Mouse (Mus musculus): ENCODE results near the gene Bdkrb1.

Bdkrb1 gene

DNA sequence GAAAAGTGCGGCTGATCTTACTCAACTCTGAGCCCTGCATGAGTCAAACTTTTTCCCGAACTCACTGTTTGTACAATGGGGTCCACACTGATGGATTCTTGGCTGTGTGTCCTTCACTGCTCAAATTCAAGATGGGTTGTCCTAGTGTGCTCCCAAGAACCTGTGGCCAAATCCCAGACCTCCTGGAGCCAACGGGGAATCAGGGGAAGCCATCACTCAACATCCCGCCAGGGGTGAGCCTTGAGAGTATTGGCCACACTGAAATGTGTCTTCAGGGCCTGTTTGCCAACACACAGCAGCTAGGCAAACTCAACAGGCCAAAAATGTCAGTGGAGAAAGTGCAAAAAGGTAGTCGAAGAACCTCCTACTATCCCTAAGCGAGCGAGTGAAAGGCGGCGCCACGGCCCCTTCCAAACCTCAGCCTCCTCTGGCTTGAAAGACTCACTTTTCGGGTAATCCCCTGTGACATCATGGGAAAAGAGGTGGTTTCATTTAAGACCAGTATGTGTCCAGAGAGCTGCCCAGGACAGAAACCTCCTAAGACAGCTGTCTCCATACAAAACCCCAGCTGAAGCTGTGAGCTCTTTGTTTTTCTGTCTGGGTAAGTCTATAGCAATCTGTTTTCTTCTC is at the start of gene Bdkrb1:
Bdkrb1 (plus strand) TSS at position 505 of the 630 bp plus-strand sequence.
- DNase-seq (ENCODE audit: low read depth): peak; percentile 90

DNA sequence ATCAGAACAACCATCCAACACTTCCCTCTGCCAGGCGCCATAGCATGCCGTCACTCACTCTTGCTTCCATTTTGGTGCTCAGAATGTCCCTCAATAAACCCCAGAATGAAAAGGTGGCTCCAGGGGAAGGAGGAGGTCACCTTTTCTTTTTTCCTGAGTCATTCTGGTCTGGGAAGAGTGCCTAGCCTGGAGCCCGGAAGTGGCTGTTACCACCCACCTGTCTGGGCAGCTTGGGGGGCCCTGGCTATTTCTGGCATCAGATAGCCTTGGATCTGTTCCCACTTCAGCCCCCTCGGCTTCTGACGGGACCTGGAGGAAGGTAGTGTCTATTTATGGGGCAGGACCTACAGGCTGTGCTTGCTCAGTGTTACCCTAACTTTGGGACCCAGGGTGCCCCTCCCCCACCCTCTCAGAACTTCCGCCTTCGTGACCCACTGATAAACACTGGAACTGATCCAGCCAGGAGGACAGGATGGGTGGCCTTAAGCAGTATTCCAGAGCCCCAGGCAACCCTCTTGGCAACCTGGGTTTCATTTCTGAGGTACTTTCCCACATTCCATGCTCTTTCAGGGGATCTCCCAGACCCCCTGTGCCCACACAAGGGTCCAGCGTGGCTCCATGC is 48.6 kb upstream of the Bdkrb1 start:
- no peak for DNase-seq (ENCODE audit: low read depth)

DNA sequence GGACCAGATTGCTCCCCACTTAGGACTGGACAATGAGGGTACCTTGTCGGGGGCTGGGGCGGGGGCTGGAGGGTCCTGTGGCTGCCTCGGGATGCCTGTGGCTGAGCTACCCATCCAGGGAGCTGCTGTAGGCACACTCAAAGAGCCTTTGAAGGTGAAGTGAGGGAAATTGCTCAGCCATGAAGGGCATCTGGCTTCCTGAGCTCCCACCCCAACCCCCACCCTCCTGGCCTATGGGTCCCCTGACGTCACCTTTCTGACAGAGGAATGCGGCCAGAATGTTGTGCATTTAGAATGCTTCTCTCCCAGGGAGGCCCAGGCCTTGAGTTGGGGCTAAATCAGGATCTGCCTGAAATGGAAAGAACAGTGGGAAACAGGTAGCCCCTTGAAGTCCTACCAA is 47.7 kb upstream of the Bdkrb1 start:
- no peak for DNase-seq (ENCODE audit: low read depth)

DNA sequence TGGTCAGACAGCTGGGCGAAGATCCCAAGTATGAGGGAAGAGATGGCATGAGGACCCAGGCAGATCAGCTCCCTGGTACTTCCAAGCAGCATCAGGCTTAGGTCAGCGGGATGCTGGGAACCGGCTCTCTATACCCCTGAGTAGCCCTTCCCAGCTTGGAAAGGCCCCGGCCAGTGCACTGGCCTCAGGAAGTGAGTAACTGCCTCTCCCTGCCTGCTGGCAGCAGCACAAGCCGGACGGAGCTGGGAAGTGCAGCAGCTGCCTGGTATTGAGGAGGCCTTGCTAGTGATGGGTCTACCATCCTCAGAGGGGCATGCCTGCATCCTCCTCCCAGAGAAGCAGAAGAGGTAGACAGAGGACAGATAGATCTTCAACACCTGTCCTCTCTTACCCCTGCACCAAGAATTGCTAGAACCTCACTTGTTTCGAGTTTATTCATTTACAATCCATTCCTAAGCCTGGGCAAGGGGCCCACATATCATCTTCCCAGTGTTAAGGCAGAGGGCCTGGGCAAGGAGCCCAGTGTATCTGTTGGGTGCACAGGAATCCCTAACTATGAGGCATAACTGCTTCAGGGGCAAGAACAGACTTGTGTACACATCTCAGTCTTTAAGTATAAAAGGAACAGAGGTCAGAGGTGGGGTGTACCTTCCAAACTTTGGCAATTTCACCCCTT is 45.5 kb upstream of the Bdkrb1 start:
- peak; percentile 78 for DNase-seq (ENCODE audit: low read depth)

DNA sequence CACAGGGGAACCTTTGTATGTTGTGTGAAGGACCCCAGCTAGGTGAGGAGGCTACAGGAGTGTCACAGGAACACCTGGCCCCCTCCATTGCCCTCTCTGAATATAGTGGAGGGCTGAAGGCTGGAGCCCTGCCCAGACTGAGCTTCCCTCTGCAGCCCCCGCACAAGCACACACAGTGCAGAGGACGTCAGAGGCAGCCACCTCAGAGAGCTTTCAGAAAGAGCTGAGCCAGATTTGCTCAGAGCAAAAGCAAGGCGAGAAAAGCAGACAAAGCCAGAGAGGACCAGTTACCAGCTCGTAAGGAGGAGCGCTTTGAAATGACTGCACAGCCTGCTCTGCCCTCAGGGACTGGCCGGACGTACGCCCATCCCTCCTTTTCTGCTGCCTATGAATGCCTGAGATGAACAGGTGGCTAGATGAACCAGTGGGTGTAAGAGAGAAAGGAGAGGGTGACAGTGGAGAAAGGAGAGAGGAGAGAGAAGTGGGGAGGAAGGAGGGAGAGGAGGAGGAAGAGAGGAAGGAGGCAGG is 41.8 kb upstream of the Bdkrb1 start:
- DNase-seq (ENCODE audit: low read depth): no peak

DNA sequence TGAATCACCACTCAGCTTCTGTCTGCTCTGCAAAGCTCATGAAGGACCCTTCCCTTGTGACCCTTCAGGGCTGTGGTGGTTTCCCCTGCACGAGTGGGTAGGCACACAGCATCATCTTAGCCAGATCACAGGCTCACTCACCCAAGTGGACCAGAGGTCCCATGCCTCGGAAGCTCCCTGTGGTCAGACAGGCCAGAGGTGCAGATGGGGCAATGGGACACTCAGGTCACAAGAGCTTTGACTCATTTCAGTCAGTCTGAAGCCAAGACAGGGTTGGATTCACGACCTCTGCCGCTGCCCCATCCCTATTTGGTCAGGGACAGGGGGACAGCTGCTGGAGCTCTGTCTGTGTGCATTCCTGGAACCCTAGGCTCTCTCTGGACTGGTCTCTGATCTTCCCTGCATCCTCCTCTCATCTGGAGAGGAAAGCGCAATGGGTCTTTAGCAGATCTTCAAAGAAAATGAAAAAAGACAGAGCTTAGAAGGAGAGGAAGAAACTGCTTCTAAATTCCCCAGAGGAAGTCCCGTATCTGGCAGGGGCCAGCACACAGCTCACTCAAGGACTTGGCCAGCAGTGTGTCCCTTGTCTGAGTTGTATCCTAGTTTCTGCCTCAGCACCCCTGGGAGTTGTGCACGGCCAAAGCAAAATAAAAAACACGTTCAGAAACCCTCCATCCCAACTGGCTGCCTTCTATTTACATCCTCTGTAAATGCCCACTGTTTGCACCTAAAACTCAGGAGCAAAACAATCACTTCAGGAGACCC is 40.6 kb upstream of the Bdkrb1 start:
- DNase-seq (ENCODE audit: low read depth): no peak

DNA sequence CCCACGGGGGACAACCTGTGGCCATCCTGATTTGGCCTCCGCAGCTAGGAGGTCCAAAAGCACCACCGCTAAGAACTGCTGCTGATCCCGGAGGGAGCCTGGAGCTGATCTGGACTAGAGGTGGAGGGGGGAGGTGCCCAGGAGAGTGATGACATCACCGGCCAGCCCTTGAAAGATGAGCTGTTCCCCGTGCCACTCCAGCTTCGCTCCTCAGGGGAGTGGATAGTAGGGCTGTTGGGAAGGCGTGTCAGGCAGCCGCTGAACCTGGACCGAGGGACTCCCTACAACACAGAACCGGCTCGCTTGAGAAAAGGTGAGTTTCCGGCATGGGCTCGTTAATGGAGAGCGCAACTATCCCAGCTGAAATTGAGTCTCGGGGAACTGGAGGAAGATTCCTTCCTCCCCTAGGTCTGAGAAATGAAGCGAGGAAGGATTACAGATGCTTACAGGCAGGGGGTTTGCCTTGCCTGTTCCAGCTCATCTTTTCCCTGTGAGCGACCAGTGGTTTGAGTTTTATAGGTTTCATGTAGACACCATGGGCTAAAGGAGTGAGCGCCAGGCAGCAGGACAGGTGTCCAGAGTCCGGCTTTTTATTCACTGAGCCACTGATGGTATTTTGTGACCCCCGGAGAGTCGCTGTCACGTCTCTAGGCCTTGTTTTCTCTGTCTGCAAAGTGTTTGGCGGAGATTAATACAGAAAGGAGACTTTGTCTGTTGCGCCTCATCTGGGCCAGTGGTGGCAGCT is 39.8 kb upstream of the Bdkrb1 start, which contains the start of gene Bdkrb2:
Bdkrb2 (plus strand) TSS at position 291 of the 745 bp plus-strand sequence.
- peak; percentile 34 for DNase-seq (ENCODE audit: low read depth)

DNA sequence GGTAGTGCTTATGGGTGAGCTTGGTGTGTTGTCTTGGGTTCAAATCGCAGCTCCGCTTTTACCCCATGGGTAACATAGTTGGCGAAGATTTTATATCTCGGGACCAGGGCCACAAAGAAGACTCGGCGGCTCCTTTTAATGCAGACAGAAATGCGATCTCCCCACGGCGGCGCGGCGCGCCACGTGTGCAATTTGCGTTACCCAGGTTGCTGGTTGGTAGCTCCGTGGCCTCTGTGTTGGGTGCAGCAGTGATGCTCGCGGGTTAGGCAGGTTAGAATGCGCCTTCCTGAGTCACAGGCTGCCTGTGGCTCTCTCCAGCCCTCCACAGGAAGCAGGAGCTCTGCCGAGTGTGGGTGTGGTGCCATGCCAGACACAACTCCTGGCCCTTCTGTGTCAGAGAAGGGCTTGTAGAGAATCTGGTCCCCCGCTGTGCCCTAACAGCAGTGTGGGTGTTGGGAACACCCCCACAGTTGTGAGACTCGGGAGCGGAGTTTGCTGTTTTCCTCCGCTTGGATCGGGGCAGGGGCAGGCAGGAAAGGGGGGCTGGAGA is 39.1 kb upstream of the Bdkrb1 start:
- DNase-seq (ENCODE audit: low read depth): no peak

DNA sequence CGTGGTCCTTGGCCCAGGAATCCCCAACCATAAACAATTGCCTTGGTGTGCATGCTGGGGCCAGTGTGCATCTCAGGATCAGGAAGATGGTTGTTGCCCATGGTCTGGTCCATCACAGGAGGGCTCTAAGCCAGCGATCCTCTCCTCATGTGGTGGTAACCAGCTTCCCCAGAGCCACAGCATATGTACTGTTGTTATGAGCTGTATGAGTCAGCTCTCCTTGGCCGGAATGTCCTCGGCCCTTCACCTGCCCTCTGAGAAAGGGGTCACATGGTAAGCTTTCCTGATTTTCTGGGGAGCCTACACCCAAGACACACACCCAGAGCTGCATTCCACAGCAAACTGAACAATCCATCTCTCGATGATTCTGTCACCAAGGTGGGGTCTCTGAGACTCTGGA is 37.7 kb upstream of the Bdkrb1 start:
- peak; percentile 51 for DNase-seq (ENCODE audit: low read depth)

DNA sequence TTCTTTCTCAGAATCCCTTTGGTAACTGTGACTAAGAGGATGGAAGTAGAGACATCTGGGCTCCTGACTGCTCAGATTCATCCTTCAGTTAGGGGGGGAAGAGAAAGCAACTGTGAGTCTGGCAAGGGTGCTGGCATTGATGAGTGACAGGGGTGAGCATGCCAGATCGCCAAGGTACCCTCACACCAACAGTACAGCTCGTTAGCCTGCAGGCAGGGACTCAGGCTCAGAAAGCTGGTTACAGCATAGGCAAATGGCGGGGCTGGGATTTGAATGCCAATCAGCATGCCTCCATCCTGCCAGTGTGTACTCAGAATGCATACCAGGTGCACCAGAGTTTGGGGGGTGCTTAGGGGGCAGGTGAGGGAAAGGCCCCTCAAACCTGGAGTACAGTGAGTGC is 31.0 kb upstream of the Bdkrb1 start:
- no peak for DNase-seq (ENCODE audit: low read depth)

DNA sequence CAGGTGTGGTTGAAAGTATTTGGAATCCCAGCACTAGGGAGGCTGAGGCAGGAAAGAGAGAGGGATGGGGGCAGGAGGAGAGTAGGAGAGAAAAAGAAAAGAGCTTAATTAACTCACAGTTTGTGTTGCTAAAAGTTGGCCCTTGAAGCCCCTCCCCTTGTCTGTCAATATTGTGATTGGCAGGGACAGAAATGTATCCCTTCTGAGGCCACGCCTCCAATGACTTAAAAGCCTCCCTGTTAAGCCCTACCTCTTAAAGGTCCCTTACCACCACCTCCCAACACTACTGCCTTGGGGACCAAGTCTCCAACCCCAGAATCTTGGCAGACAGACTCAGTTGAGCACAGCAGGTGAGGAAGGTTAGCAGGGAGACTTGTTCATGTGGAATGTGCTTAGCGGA is 30.3 kb upstream of the Bdkrb1 start:
- no peak for DNase-seq (ENCODE audit: low read depth)

DNA sequence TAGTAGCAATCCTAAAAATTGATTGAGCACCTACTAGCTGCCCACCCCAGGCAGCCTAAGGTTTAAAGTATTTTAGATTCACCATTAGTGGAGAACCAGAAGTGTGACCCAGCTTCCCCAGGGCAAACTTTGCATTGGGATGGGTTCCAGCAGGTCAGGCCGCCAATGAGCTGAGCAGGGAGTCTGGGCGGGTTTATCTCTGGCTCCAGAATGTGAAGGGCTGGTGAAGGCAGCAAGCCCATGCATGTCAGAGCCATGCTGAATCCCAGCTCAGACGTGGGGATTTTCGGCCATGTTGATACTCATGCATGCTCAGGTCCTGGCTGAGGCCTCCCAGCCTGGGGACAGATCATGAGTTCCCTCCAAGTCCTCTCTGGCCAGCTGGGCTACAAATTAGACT is 28.5 kb upstream of the Bdkrb1 start:
- no peak for DNase-seq (ENCODE audit: low read depth)

DNA sequence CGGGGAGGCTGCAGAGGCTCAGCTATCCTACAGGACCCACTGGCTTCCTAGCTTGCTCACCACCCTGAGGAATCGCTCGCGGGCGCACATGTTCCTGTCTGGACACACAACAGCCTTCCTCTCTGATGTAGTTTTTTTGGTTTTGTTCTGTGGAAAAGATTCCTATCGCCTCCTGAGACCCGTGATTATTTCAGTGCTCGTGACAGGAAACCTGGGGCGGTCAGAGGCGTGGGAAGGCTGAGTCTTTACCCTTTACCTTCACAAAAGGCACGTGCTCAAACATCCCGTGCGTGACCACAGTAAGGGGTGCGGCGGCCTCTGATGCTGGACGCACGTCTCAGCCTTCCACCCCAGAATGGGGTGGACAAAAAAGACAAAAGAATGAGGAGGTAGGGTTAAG is 22.4 kb upstream of the Bdkrb1 start:
- DNase-seq (ENCODE audit: low read depth): no peak

DNA sequence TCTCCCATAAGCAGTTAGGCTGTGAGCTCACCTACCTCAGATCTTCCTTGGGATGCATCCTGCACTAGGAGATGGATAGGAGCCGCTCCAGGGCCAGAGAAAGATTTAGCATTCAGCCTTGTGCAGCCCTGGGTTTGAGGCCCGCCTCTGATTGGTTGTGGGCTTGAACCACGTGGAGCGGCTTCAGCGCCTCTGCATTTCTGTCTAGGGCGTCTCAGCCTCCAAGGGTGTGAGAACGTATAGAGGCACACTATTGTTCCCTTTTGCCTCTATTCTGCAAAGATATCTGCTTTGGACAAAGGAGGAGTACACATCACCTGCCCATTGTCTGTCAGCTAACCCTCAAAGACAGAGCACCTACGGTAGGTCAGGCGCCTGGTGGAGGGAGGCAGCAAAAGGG is 20.4 kb upstream of the Bdkrb1 start:
- no peak for DNase-seq (ENCODE audit: low read depth)

DNA sequence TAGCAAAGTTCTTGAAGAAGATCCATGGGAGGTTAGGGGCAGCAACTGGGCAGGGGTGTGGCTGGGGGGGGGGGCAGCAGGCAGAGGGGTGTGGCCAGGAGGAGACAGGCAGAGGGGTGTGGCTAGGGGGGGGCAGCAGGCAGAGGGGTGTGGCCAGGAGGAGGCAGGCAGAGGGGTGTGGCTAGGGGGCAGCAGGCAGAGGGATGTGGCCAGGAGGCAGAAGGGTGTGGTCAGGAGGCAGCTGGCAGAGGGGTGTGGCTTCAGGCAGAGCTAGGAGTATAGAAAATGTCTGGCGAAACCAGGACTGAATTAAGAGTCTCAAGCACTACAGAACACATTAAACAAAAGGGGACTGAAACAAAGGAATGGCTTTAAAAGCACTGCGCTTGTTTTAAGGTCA is 19.4 kb upstream of the Bdkrb1 start:
- DNase-seq (ENCODE audit: low read depth): peak; percentile 49

DNA sequence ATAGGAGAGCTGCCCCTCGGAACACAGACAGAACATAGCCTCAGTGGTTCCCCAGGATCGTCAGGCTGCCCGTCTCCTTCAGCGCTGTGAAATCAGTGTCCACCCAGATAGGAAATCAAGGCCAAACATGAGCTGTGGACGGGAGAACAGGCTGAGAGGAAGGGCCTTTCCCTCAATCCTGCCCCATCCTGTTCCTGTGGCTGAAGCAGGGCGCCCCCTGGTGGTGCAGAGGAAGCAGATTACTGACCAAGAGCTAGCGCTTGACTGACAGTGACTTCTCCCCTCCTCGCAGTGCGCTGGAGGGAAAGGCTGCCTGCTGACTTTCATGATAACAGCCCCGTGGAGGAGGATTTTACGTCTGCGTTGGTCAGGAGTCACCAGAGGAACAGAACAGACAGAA is 18.0 kb upstream of the Bdkrb1 start:
- peak; percentile 67 for DNase-seq (ENCODE audit: low read depth)

DNA sequence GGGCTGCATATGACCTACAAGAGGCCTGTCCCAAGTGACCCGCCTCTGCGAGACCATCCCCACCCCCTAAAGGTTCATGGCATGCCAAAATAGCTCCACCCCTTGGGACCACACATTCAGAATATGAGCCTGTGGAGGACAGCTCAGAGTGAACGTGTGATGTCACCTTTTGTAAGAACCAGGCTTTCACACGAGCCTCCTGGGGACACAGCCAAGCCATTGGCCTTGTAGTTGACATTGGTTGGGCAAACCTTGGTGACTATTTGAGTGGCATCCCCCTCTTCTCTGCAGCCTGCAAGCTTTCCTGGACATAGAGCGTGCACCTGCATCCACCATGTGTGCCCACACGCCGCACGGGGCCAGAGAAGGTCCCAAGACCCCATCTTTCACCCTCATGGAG is 15.4 kb upstream of the Bdkrb1 start:
- DNase-seq (ENCODE audit: low read depth): no peak

DNA sequence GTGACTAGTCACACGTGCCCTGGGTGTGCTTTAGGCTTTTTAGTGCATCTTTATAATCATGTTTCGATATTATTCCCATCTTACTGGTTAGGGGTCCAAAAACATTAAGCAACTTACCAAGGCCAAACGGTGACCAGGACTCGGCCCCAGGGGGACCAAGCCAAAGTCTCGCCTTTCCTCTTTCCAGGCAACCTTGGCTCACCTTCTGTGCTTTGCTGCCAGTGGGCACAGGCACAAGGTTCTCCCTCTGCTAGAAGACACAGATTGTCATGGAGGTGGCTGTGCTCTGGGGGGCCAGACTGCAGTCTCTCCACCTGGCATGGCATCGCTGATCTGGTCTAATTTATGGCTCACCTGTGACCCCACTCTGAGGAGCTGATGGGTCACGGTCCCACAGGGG is 12.1 kb upstream of the Bdkrb1 start:
- DNase-seq (ENCODE audit: low read depth): no peak

DNA sequence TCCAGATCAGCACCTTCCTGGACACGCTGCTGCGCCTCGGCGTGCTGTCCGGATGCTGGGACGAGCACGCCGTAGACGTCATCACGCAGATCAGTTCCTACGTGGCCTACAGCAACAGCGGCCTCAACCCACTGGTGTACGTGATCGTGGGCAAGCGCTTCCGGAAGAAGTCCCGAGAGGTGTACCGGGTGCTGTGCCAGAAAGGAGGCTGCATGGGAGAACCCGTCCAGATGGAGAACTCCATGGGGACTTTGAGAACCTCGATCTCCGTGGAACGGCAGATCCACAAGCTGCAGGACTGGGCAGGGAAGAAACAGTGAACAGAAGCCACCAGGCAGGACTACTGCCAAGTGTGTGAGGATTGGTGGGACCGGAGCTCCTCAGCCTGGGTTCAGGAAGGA is 10.5 kb upstream of the Bdkrb1 start:
- DNase-seq (ENCODE audit: low read depth): no peak

DNA sequence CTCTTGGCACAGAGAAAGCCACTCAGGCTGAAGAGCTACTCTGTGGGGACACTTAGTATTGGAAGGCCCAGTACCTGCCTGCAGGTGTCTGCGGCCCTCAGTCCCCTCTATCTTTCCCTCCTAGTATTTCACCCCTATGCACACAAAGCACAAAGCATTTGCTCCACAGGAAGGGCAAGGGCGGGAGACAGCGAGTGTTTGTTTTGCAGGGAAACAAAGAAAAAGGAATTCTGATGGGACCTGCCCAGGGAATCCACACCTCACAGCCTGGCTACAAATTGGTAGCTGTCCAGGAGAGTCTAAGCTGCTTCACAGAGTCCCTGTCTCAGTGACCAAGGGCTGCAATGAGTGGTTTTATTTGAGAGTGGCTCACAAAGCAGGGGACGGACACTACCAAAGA is 9.4 kb upstream of the Bdkrb1 start:
- no peak for DNase-seq (ENCODE audit: low read depth)

DNA sequence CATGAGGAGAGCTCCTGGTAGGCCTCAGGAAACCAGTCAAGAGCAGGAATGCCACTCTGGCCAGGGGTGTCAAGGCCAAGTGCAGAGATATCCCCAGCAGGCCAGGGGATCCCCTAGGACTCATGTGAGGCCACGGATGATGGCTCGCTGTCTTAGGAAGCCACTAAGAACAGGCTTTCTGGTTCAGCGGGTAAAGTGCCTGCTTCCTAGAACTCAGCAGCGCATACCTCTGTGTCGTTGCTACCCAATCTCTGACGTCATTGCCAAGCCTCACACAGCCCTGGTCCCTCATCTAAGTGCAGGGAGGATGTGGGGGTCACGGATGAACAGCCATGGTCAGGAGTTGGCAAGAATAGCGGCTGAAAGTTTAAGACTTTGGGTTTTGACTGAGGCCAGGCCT is 5.8 kb upstream of the Bdkrb1 start:
- no peak for DNase-seq (ENCODE audit: low read depth)

DNA sequence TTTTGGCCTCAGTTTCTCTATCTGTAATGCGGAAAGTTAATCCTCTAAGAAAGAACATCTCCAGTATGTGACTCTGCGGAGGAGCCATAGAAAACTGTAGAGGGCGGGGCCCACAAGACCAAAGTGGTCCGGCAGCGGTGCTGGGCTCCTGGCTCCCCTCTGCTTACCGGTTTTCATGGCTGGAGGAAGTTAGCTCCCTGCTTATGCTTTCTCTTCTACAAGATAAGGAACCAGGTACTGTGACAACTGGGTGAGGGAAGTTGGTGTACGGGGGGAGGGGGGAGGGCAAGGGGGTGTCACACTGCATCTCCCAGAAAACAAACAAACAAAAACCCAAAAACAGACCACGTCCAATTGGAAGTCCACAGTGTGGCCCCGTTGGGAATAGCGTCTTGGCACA is 4.4 kb upstream of the Bdkrb1 start:
- no peak for DNase-seq (ENCODE audit: low read depth)

Measured in NIH3T3 (cell line).